Mouse (Mus musculus) liver (tissue): ENCODE results near the gene Gse1.

Source experiments
- DNase-seq: peaks from one replicate; pipeline ENCODE4 v3.0.0-alpha.2; 2020; ENCODE audit warnings: mixed read lengths

Gse1 gene

DNA sequence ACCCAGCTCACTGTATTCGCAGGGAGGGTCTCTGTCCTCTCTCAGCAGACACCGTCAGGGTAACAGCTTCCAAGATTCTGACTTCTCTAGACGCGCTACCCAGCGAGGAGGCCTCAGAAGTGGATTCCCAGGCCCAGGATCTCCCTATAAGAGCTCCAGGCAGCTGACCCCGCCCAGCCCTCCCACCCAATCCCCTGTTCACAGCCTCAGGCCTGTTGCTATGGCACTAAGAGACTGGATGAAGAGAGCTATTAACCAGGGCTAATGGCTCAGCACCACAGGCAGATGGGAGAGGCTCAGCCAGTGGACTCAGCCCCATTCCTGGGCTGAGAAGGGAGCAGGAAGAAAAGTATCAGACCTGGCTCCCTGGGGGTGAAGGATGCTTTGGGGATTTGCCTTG, 374.4 kb downstream of the Gse1 start:
- no peak for DNase-seq

- no peak for DNase-seq
Measured at GRCm38 (mm10) chr8:120607460-120607859, 379.2 kb downstream of the Gse1 start.

- DNase-seq: peak; percentile 77
Measured at GRCm38 (mm10) chr8:120607885-120608284, 379.6 kb downstream of the Gse1 start.

GRCm38 (mm10) chr8:120610824-120611223, 382.6 kb downstream of the Gse1 start:
- DNase-seq: no peak

GRCm38 (mm10) chr8:120614491-120614890, 386.2 kb downstream of the Gse1 start:
- no peak for DNase-seq

GRCm38 (mm10) chr8:120616663-120617626, 388.7 kb downstream of the Gse1 start:
- no peak for DNase-seq

DNA sequence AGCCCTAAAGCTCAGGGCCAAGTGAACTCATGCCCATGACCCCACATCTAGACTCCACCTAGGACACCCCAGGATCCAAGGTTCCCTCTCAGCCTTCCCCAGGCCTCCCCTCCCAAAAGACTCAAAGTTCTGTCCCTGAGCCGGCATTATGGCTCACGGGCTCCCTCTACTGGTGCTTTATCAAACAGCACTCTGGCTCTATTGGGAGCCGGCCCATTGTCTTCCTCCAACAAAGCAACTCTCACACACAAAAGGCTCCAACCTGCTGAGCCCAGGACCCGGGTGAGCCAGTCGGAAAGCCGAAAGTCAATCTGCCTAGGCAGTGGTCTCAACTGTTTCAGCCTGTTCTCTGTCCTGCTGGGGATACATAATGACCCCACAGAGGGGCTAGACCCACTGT, 389.9 kb downstream of the Gse1 start:
- DNase-seq: peak; percentile 68

DNA sequence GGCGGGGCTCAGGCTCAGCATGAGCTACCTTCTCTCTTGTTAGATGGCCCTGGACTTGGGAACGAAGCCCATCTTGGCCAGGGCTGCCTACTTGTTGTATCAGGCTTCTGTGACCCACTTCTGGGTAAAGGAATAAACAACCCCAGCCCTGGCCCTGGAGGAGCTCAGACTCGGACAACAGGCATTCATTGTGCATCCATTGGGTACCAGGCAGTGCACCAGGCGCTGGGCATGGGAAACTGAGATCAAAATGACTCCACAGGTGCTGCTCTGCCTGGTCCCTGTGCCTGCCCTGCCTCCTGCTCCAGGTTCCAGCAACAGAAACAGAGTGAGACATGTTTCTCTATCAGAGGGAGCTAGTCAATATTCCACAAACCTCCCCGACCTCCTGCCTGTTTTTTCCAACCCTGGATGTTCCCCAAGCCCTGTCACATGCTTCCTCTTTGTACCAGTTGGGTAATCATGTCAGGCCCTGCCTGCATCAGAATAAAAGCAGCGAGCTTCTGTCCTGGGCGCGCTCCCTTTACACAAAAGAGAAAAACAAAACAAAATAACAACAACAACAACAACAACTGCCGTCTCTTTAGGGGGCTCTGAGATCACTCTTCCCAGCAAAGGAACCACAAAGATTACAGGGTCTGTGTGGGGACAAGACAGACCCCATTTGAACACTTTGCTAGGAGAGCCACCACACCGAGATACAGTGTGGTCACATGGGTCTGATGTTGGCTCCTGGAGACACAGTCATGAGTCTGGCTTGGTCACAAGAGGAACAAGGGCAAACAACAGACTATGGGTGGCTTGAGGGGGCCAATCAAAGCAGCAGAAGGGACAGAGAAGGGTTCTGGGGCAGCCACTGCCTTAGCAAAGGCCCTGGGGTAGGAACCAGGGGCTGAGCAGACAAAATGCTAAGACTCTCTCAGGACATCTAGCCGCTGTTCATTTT, 391.3 kb downstream of the Gse1 start:
- no peak for DNase-seq

GRCm38 (mm10) chr8:120620441-120620840, 392.2 kb downstream of the Gse1 start:
- no peak for DNase-seq

- DNase-seq: no peak
Measured at GRCm38 (mm10) chr8:120622161-120622560, 393.9 kb downstream of the Gse1 start.

GRCm38 (mm10) chr8:120623608-120624007, 395.4 kb downstream of the Gse1 start:
- no peak for DNase-seq

GRCm38 (mm10) chr8:120626461-120626860, 398.2 kb downstream of the Gse1 start:
- no peak for DNase-seq

GRCm38 (mm10) chr8:120627298-120627697, 399.0 kb downstream of the Gse1 start:
- no peak for DNase-seq

GRCm38 (mm10) chr8:120630031-120630430, 401.8 kb downstream of the Gse1 start:
- no peak for DNase-seq

DNA sequence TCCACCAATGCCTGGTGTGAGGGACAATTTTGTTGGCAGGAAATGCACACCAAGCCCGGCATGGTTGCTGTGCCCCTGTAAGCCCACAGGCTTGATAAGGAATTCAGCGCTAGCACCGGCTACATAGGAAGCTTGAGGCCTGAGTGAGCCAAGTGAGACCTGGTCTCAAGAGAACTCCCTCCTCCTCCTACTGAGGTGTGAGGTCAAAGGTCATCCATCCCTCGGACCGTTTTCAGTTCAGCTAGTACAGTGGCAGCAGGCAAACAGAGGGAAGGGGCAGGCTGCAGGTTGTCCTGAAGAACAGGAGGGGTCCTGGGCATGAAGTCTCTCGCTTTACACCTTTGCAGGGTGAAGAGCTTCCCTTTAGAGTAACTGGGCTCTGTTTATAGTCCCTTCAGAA, 402.6 kb downstream of the Gse1 start:
- DNase-seq: no peak
